Mouse (Mus musculus): ENCODE results near the gene Lztr1. TPM values are rescaled to one million over a fixed set of nuclear protein-coding genes. Genes with fewer than 3 reads are reported as not detected.
A peak's percentile ranks its signal among the peaks of the same experiment; 100 is the strongest.
"Not testable (repeated sequence)": the region's sequence is repeated elsewhere in the genome, so short reads cannot be mapped to it uniquely, and the experiment has no call there.

The Lztr1 gene
- total RNA-seq, 2 experiments from 2014 or later: 39.4 to 42.8 TPM

GRCm38 (mm10) chr16:17499249-17499883 lies 9.1 kb upstream of the Lztr1 start:
- DNase-seq: no peak
- intact Hi-C loops (cut with DNase I): no loop called here

DNA sequence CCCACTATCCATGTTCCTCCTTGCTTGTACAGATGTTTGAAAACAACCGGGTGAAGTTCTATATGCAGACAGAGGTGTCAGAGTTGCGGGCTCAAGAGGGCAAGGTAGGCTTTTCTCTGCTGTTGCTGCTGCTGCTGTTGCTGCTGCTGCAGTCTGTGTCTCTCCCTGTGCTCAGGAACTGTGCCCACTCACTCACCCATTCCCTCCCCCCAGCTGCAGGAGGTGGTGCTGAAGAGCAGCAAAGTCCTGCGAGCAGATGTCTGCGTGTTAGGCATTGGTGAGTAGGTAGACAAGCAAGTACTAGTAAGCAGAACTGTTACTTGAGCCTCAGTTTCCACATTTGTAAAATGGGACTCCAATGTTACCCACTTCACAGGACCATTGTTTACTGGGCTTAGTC lies 5.8 kb upstream of the Lztr1 start:
- no peak for DNase-seq
- intact Hi-C loops (cut with DNase I): no loop called here

DNA sequence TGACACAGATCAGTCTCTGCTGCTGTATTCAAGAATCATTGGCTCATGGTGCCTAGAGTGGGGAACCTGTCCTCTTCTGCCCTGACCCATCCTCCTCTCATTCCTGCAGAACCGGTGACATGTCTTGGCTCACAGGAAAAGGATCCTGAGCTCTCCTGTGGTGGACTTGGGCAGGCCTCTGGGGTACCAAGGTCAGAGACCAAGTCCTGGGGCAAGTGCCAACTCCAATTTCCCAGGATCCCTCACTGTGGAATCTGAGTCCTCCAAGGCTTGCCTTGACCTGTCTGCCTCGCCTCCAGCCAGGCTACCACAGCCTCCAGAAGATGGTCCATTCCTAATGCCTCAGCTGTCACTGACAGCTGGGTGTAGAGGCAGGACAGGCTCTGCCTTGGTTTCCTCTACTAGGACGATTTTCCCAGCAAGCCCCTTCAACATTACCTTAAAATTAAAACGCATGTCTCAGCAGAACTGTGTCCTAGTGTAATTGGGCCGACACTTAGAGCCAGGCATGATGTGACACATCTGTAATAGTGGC lies 1.4 kb upstream of the Lztr1 start:
- no peak for DNase-seq
- intact Hi-C loops (cut with DNase I): loop anchor here (5.0 kb wide), 1 partner anchor 100 kb away; the partner anchor contains the start of genes Pi4ka and Snap29

GRCm38 (mm10) chr16:17508031-17508430 lies 457 bp upstream of the Lztr1 start:
- intact Hi-C loops (cut with DNase I): loop anchor here (2.0 to 5.0 kb wide), 2 partner anchors 55 to 101 kb away; partner anchors contain the start of genes Pi4ka and Snap29
- not testable (repeated sequence) for DNase-seq

DNA sequence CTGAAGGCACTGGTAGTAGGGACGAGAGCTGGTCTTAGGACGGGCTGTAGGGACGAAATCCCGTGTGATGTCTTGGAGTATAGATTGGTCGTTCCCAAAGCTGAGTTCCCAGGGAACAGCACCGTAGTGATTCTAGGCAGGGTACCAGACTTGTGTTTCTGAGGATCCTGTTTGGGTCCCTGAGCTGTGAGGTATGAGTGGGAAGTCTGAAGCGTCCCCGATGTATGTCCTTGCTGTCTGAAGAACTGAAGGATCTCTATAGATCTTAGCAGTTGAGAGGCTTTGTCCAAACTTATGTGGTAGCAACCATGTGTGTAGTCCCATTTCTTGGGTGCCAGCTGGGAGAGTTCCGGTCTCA lies 731 bp downstream of the Lztr1 start:
- no peak for DNase-seq
- intact Hi-C loops (cut with DNase I): loop anchor here (2.0 to 5.0 kb wide), 2 partner anchors 56 to 102 kb away; partner anchors contain the start of genes Pi4ka and Snap29

DNA sequence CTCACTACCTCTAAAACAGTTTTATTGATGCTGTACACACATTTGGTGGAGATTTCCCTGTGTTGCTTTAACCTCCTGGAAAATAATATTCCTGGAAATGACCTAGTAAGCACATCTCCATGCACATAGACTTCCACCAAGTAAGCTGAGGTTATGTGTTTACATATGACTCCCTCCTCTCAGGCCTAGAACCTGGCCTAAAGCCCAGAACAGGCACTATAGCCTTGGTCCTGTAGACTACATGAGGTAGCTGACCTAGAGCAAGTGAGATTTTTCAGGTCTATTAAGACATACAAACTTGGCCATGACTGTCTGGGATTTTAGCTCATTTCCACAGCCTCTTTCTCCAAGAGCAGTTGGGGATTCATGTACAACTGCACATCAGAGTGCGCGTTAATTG lies 1.7 kb downstream of the Lztr1 start:
- intact Hi-C loops (cut with DNase I): no loop called here
- DNase-seq: no peak

DNA sequence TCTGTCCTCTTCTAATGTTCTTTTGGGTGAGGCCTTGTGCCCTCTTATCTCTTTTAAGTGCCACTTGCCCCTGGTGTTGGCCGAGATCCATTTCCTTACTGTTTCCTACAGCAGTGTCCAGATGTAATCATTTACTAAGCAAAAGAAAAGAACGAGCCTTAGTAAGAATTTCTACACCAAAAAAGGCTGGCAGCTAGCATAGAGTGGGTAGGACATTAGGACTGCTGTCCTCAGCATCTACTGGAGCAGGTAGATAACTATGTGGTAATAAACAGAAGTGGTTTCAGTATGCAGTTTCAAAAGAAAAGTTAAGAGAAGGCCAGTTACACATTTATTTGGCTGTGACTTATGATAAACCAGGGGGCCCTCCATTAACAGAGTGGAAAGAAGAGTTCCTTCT lies 2.2 kb downstream of the Lztr1 start:
- intact Hi-C loops (cut with DNase I): no loop called here
- no peak for DNase-seq

DNA sequence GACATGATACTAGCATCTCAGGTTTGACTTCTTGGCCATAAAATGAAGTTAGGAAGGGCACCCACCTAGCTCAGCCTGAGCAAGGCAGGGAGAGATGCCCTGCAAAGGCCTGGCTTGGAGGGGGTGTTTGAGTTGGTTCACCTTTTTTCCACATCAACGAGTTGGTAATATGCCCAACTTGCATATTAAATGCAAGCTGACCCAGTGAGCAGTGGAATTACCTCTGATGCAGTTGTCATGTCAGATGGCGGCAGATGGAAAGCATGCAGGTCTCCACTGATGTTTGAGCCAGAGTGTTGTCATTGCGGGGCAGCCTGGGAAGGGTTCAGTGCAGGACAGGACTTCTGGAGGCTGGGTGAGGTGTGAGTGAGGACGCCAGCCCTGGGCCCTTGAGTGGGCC lies 2.9 kb downstream of the Lztr1 start:
- intact Hi-C loops (cut with DNase I): no loop called here

DNA sequence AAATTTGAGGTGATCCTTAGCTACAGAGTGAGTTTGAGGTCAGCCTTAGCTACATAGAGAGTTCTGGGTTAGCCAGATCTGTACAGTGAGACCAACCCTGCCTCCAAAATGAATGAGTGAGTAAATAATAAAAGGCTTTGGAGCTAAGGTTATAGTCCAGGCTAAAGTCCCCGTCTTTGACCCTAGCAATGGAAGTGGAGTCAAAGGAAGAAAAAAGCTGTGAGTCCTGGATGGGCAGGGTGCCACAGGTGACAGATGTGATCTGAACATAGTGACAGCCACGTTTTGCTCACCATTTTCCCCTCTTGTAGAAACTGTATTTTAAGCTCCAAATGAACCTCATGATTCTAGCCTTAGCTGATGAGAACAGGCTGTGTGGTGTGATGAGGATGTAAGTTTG lies 10.4 kb downstream of the Lztr1 start:
- intact Hi-C loops (cut with DNase I): no loop called here
- no peak for DNase-seq

More for the DNA sequence above, 2.9 kb downstream of the Lztr1 start:
- DNase-seq: no peak

GRCm38 (mm10) chr16:17524156-17524555 lies 15.7 kb downstream of the Lztr1 start:
- no peak for DNase-seq
- intact Hi-C loops (cut with DNase I): no loop called here

- intact Hi-C loops (cut with DNase I): no loop called here
- no peak for DNase-seq
Observed at GRCm38 (mm10) chr16:17525524-17525923, 17.0 kb downstream of the Lztr1 start.

- intact Hi-C loops (cut with DNase I): no loop called here
Observed at GRCm38 (mm10) chr16:17526223-17526622, 17.7 kb downstream of the Lztr1 start.

DNA sequence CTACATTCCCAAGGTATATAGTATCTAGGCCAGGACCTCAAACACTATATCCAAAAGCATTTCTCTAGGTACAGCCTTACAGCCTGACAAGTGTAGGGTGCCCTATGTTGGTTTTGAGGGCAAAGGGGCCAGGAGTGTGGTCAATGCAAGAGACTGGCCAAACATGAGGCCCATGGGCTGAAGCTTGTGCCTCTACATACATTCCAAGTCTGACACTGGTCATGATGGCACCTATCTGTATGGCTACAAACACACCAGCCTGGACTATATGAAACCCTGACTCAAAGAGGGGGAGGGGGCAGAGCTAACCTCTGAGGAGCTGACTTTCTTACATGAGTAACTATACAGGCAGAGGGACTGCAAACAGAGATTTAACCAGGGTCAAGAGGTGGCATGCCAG lies 19.1 kb downstream of the Lztr1 start:
- DNase-seq: no peak
- intact Hi-C loops (cut with DNase I): no loop called here

More at GRCm38 (mm10) chr16:17526223-17526622, 17.7 kb downstream of the Lztr1 start:
- no peak for DNase-seq

GRCm38 (mm10) chr16:17528276-17528675 lies 19.8 kb downstream of the Lztr1 start:
- intact Hi-C loops (cut with DNase I): no loop called here
- DNase-seq: no peak

DNA sequence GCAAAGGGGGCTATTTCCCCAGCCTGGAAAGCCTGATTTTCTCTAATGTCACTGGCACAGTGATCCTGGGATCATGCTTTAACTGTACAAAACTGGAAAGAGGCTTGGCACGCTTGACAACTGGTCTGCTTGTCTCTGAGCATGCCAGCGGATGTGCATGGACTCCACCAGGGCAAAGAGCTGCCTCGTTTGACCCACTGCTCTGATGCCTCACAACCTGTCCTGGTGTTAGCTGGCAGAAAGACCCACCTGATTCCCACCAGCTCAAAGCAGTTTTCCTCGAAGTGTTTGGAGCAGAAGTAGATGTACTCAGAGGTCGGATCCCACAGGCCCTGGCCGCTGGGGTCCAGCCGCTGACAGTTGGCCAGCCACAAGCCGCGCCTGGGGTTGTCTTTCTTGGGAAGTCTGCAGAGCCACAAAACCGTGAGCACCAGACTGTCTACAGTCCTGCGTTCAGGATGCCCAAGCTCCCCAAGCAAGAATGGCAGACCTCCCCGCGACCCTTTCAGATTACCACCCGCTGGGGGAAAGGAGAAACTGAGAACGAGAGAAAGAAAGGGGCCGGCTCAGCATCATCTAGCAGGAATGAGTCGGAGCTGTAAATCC lies 21.6 kb downstream of the Lztr1 start:
- intact Hi-C loops (cut with DNase I): loop anchor here (5.0 kb wide), 1 partner anchor 123 kb away; the partner anchor contains the start of genes Pi4ka and Snap29
- peak in 1 of 2 experiments; percentile 31 for DNase-seq

DNA sequence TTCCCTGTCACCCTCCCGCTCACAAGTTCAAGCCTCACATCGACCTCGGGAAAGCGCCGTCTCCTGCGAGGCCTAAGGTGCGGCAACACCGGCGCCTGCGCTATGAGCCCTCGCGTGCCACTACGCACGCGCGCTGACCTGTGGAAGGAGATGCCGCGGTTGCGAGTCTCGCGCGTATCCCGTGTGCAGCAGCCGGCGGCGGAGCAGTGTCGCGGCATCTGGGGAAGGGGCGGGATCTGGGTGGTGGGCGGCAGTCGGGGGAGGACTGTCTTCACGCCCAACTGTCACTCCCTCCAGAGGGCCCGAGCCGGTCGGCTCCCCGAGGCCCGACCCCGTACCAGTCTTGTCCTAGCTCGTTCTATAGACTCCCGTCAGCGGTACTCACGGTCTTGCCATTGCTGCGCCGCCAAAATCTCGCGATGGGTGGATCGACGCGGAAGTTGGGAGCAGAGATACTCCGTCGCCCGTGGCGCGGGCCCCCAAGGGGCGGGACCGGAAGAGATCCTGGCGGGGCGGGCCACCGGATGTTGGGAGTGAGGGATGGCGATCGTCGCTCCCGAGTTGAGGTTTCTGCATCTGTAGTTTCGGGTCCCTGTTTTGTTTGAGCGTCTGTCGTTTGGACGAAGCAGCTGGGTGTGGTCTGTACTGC lies 22.3 kb downstream of the Lztr1 start, which contains the start of gene Thap7:
Gene Thap7 (minus strand): TSS at position 497 of the 649 bp plus-strand sequence.
- intact Hi-C loops (cut with DNase I): loop anchor here (5.0 kb wide), 1 partner anchor 123 kb away; the partner anchor contains the start of genes Pi4ka and Snap29
- peak; percentile 97 to 98 for DNase-seq

DNA sequence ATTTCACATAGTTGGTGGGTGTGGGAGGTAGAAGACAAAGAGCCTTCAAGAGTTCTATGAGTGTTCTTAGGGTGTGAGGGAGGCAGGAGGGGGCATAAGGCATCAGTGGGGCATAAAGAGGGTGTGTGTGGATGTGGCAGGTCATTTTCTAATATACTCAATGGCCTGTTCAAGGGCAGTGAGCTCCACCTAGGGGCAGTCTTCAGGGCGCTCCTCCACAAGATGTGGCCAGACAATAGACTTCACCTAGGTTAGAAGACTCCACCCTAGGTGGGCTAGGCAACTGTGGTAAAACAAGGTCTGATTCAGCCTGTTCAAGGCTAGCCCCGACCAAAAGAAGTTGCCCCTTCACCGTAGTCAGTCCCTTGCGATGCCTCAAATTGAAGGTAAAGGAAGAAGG lies 23.8 kb downstream of the Lztr1 start:
- peak in 1 of 2 experiments; percentile 30 for DNase-seq
- intact Hi-C loops (cut with DNase I): loop anchor here (5.0 kb wide), 1 partner anchor 125 kb away; the partner anchor contains the start of genes Pi4ka and Snap29

DNA sequence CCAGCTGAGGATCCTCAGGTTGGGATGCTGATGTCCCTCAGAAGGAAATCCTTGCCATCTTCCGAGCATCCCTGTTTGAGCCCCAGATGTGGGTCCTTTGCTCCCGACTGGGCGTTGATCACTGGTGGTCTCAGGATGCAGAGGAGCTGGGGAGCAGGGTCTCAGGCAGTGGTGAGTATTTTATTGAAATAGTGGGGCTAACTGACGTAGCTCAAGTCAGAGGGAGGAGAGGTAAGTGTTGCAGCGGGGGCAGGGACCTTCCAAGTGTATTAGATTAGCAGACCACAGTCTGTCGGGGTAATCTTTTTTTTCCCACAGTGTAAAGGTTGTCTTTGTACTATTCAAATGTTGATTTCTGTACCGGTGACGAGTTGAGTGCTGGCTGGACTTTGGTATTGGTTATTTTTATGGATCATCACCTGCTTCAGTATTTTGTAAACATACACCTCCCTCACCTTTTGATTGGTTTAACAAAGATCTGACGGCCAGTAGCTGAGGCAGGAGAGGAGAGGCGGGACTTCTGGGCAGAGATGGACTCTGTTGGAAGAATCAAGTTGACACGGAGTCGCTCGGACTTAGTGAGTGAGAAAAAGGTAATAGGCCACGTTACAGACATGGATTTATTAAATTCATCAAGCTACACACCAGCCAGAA lies 24.3 kb downstream of the Lztr1 start:
- no peak for DNase-seq
- intact Hi-C loops (cut with DNase I): loop anchor here (5.0 kb wide), 1 partner anchor 126 kb away; the partner anchor contains the start of genes Pi4ka and Snap29

- intact Hi-C loops (cut with DNase I): no loop called here
- DNase-seq: no peak
Observed at GRCm38 (mm10) chr16:17536584-17536983, 28.1 kb downstream of the Lztr1 start.

DNA sequence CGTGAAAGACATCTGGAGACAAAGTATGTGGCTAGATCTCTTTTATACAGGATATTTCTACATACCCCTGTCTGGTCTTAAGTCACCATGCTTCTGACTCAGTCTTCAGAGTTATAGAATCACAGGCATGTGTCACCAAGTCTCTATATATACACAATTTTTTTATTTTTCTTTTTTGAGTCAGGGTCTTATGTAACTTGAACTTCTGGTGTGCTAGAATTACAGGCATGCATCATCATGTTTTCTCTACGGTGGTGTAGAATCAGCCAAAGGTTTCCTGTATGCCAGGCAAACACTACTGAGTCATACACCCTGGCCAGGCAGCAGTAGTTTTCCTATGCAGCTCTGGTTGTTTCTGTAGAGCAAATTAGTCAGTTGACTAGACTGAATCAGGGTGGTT lies 34.1 kb downstream of the Lztr1 start:
- DNase-seq: no peak
- intact Hi-C loops (cut with DNase I): no loop called here

Data from heart, postnatal 14 days (tissue).